Mouse (Mus musculus) left cerebral cortex, adult 11 months (tissue): ENCODE data around the gene Phldb1.

Source experiments
- DNase-seq: peaks from one replicate; pipeline ENCODE4 v3.0.0; 2022; ENCODE audit warnings: low spot score

The Phldb1 gene

DNA sequence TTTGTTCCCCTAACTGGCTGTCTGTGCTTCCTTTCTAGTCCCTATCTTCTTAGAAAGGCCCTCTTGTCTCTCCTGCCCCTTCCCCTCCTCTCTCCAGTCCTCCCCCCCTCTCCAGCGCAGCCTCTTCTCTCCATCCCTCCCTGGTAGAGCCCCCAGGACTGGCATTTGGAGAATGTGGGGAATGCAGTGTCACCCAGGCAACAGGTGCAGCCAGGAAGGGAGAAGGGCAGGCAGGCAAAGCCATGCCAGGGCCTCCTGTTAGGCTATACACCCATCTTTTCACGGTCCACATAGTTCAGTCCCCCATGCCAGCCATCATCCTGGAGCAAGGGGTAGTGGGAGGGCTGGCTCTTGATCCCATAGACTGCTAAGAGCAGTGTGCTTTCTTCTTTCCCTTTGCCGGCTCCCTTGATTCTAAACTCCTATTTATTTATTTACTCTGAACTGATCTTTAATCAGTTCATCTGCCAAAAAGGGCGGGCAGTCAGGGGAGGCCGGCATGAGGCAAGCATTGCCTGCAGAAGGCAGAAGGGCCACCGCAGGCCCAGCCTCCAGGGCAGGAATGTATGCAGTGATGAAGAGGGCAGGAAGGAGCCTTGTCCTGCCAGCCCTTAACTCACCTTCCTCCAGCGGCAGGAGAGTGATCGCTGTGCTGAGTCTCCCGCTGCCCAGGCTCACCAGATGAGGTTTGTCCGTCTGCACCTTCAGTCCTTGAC is 8.4 kb downstream of the Phldb1 start:
- no peak for DNase-seq

- no peak for DNase-seq
These were observed 10.3 kb downstream of the Phldb1 start for GRCm38 (mm10) chr9:44724665-44725064.

DNA sequence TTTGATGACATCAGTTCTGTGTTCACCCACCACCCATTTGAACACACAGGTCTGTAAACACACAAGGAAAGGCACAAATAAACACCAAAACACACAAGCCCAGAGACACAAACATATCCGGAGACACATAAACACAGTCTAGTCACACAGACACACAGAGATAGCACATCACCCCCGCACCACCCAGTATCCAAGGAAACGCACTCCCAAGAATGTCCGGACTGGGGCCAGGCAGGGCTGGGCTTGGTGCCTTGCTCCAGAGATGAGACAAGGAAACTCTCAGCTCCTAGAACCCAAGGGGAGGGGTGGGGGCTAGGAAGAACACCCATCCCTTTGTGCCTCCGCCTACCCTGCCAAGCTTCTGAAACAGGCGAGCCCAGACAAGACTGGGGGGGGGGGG is 10.8 kb downstream of the Phldb1 start:
- DNase-seq: no peak

- no peak for DNase-seq
These were observed 11.4 kb downstream of the Phldb1 start for GRCm38 (mm10) chr9:44723521-44724041.

GRCm38 (mm10) chr9:44723008-44723407 is 12.0 kb downstream of the Phldb1 start:
- DNase-seq: no peak

DNA sequence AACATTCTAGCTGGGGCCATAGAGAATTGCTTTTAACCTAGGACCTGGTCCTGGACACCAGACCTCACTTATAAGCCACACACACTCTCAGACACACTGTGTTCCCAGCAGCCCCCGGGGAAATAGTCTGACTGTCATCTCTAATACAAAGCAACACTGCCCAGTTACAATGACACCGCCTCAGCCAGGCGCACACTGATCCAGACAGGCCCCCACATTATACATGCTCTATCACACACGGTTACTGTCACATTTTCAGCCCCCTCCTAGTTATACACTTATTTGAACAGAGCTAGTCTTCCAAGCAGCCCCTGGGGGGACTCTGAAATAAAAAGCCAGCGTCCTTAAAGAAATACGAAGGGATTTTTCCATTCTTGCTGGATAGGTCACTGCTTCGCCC is 12.4 kb downstream of the Phldb1 start:
- no peak for DNase-seq

- DNase-seq: no peak
These were observed 13.2 kb downstream of the Phldb1 start for GRCm38 (mm10) chr9:44721877-44722186.

GRCm38 (mm10) chr9:44721154-44721876 is 13.7 kb downstream of the Phldb1 start:
- DNase-seq: peak; percentile 80

- DNase-seq: no peak
These were observed 14.4 kb downstream of the Phldb1 start for GRCm38 (mm10) chr9:44720358-44721153.

- no peak for DNase-seq
These were observed 15.2 kb downstream of the Phldb1 start for GRCm38 (mm10) chr9:44719632-44720357.

- no peak for DNase-seq
These were observed 15.9 kb downstream of the Phldb1 start for GRCm38 (mm10) chr9:44718937-44719631.

DNA sequence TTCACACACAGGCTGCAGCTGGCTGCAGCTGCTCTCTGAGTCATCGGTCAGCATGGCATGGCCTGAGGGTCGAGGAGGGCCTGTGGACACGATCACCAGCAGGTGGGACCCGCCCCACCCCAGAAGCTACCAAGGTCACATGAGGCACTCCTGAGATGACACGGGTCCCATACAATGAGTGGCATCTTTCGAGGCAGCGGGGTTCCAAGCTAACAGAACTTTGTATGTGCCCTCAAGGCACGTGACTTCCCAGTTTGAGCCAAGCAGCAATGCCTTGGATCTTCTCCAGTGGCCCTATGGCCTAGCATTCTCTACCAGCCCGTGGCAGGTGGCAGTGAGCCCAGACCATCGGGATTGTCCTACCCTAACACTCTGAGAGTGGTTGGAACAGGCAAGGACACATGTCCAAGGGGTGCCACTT is 17.2 kb downstream of the Phldb1 start:
- peak; percentile 79 for DNase-seq

- no peak for DNase-seq
These were observed 17.8 kb downstream of the Phldb1 start for GRCm38 (mm10) chr9:44716997-44717821.

DNA sequence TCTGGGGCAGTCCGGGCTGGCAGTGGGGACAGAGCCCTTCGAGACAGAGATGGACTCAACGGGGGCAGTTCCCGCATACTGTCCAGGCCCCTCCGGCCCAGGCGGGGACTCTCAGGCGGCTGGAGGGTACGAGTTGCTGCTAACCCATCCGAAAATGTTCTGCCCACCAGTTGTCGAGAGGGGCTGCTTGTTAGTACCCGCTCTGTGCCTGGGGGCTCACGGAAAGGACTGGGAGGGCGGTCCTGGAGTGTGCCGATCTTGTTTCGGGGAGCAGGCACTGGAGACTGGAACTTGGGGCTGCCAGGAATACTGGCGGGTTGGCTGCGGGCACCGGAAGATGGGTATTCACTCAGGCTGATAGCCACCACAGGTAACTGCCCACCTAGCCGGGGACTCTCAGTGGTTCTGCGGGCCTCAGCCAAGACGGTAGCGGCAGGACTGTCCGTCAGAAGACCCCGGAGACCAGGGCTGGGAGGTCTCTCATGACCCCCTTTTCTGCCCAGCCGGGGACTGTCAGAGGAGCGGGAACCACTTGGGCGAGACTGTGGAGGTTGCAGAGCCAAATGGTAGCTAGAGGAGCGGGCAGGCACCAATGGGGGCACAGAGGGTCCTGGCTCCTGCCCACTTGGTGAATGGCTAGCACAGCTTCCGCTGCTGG is 19.2 kb downstream of the Phldb1 start:
- no peak for DNase-seq

GRCm38 (mm10) chr9:44715109-44715508 is 19.9 kb downstream of the Phldb1 start:
- no peak for DNase-seq

DNA sequence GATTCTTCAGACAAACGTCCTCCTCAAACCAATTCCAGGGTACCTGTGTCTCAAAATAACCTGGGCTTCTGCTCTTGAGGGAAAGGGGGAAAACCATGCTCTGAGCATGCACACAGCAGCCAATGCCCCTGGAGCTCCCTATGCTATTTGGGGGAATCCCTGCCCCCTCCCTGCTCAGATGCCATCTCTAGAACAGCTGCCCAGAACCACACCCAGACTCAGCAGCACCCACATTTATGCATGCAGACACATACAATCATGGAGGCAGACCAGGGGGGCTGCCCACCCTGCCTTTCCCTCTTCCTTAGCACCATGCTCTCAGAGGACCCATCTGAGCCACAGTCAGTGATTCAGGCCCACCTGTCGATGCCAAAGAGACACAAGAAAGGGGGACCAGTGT is 21.4 kb downstream of the Phldb1 start:
- DNase-seq: no peak

- no peak for DNase-seq
These were observed 21.9 kb downstream of the Phldb1 start for GRCm38 (mm10) chr9:44713080-44713479.

DNA sequence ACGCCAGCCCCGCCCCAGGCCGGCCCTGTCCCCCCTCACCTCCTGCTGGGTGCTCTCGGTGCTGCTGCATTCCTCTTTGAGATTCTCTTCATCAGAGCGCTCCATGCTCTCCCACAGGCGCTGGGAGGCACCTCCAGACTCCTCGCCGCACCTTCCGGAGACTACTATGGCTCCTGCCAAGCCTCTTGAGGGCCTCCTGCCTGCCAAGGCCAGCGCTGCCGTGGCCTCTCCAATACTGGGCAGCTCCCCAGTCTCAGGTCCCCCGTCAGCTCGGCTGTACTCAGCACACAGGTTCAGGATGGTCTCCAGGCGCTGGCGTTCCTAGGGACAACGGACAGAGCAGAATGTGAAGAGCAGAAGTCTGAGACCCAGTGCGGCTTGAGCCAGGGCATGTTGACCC is 23.4 kb downstream of the Phldb1 start:
- DNase-seq: no peak

- no peak for DNase-seq
These were observed 24.8 kb downstream of the Phldb1 start for GRCm38 (mm10) chr9:44710213-44710612.

GRCm38 (mm10) chr9:44709600-44709999 is 25.4 kb downstream of the Phldb1 start:
- no peak for DNase-seq
